8 mouse cellular contexts compared by ENCODE assay signal in genomic region chr3:93553765-93554378, GRCm38 (mm10). TPM values are rescaled to one million over a fixed set of nuclear protein-coding genes. Genes with fewer than 3 reads are reported as not detected.
DNase-seq lines count a peak whose midpoint lies in the region; ATAC-seq and TF ChIP-seq lines count a peak whose summit lies in the region.
"Had no signal": no experiment of that assay in that cellular context is flagged by ENCODE, and none has a peak within 500 bp of the region (broad histone marks: within the 10 kb centered on the region; RNA-seq: fewer than 3 reads in every experiment).

No protein-coding gene starts in this region.

- no peak for TF ChIP-seq CTCF in midbrain, postnatal 0 days (IDR thresholded peaks at IDR 0.05)
- no peak for TF ChIP-seq CTCF in heart, adult 2 months (IDR thresholded peaks at IDR 0.05)
- no peak for TF ChIP-seq CTCF in intestine, postnatal 0 days (IDR thresholded peaks at IDR 0.05; ENCODE audit: low read depth)

- peaks cover 8% of the 10 kb centered on the region for H3K4me1 ChIP-seq in midbrain, embryonic 13.5 days (replicated peaks)
- peaks cover 7% of the 10 kb centered on the region; the same call in 1 of the 2 replicates for H3K4me1 ChIP-seq in midbrain, postnatal 0 days (ENCODE audit: insufficient read depth, low read length)
- H3K4me1 ChIP-seq in heart, adult 2 months (ENCODE audit: control insufficient read depth, insufficient read depth, low read length) = peaks cover 15% of the 10 kb centered on the region
- H3K4me1 ChIP-seq in intestine, postnatal 0 days (replicated peaks; ENCODE audit: control insufficient read depth, insufficient read depth, low read length) = peaks cover 17% of the 10 kb centered on the region
- H3K4me1 ChIP-seq in stomach, embryonic 15.5 days = peaks cover 16% of the 10 kb centered on the region

- no peaks in the 10 kb centered on the region for H3K36me3 ChIP-seq in midbrain, embryonic 13.5 days
- no peaks in the 10 kb centered on the region for H3K36me3 ChIP-seq in midbrain, postnatal 0 days (ENCODE audit: insufficient read depth, low read length)
- H3K36me3 ChIP-seq in heart, adult 2 months (ENCODE audit: control insufficient read depth, insufficient read depth, low read length) = peaks cover 16% of the 10 kb centered on the region
- 0 out of 2 replicates have a peak, but pooled peaks cover under 1% of the 10 kb centered on the region for H3K36me3 ChIP-seq in intestine, postnatal 0 days (ENCODE audit: control insufficient read depth, insufficient read depth)
- no peaks in the 10 kb centered on the region for H3K36me3 ChIP-seq in stomach, embryonic 15.5 days

- WGBS in midbrain, embryonic 13.5 days = 54% methylated on average over 9 of the region's 9 CpGs
- WGBS in midbrain, postnatal 0 days = 59% methylated on average over 9 of the region's 9 CpGs
- WGBS in heart, adult 2 months = 45% methylated on average over 9 of the region's 9 CpGs
- 52% methylated on average over 9 of the region's 9 CpGs for WGBS in intestine, postnatal 0 days
- WGBS in stomach, embryonic 15.5 days = 38% methylated on average over 9 of the region's 9 CpGs

- no peaks in the 10 kb centered on the region; the same call in 1 of the 2 replicates for H3K79me2 ChIP-seq in heart, adult 2 months (replicated peaks; ENCODE audit: control insufficient read depth, insufficient read depth, low read length)

- H3K4me2 ChIP-seq in midbrain, embryonic 13.5 days (replicated peaks) = peak overlapping the region; percentile 95; the same call in 1 of the 2 replicates
- no peak overlapping the region for H3K4me2 ChIP-seq in midbrain, postnatal 0 days (ENCODE audit: low read depth, low read length, poor library complexity, severe bottlenecking)
- peak overlapping the region; percentile 87; the same call in 1 of the 2 replicates for H3K4me2 ChIP-seq in intestine, postnatal 0 days (replicated peaks; ENCODE audit: low read depth)
- peak overlapping the region; percentile 74; the same call in 1 of the 2 replicates for H3K4me2 ChIP-seq in stomach, embryonic 15.5 days

- no peak overlapping the region for H3K9ac ChIP-seq in midbrain, embryonic 13.5 days (replicated peaks)
- H3K9ac ChIP-seq in midbrain, postnatal 0 days (replicated peaks; ENCODE audit: low read length, poor library complexity, severe bottlenecking) = no peak overlapping the region
- H3K9ac ChIP-seq in heart, adult 2 months (ENCODE audit: low read depth, low read length) = no peak overlapping the region
- no peak overlapping the region; the same call in 1 of the 2 replicates for H3K9ac ChIP-seq in intestine, postnatal 0 days (ENCODE audit: low read depth, low read length)
- no peak overlapping the region for H3K9ac ChIP-seq in stomach, embryonic 15.5 days

- no peak for TF ChIP-seq EP300 in heart, adult 2 months (IDR thresholded peaks at IDR 0.05; ENCODE audit: insufficient read depth, low read depth, low read length)

- no peak for ATAC-seq in midbrain, embryonic 13.5 days
- ATAC-seq in midbrain, postnatal 0 days (ENCODE audit: low FRiP score) = no peak
- ATAC-seq in intestine, postnatal 0 days = no peak
- ATAC-seq in stomach, embryonic 15.5 days (ENCODE audit: insufficient read depth, low FRiP score, low read depth) = no peak

- DNase-seq in midbrain, postnatal 0 days (ENCODE audit: low spot score) = no peak
- DNase-seq in heart, adult 2 months = peak; percentile 42 to 51
- DNase-seq in layer of hippocampus, postnatal 10 days (ENCODE audit: low spot score in 2 of 2) = no peak
- DNase-seq in T-cell, adult 2 months (ENCODE audit: low spot score) = no peak

- H3K27ac ChIP-seq in midbrain, embryonic 13.5 days = no peak overlapping the region
- no peak overlapping the region for H3K27ac ChIP-seq in midbrain, postnatal 0 days (ENCODE audit: low read depth, low read length)
- peak overlapping the region; percentile 91 for H3K27ac ChIP-seq in heart, adult 2 months
- no peak overlapping the region for H3K27ac ChIP-seq in intestine, postnatal 0 days (ENCODE audit: low read depth, low read length)
- 0 out of 2 replicates have a peak overlapping the region, but pooled peaks have one; percentile 79 for H3K27ac ChIP-seq in stomach, embryonic 15.5 days

- intact Hi-C loops in heart, adult 2 months (cut with DNase I) = loop anchor here (2.0 kb wide), 1 partner anchor 41 kb away; no protein-coding TSS in a partner anchor

- no peak overlapping the region for H3K4me3 ChIP-seq in midbrain, embryonic 13.5 days (replicated peaks)
- H3K4me3 ChIP-seq in midbrain, postnatal 0 days (ENCODE audit: low read depth, low read length) = no peak overlapping the region
- H3K4me3 ChIP-seq in heart, adult 2 months = peak overlapping the region; percentile 43
- 0 out of 2 replicates have a peak overlapping the region, but pooled peaks have one; percentile 81 for H3K4me3 ChIP-seq in intestine, postnatal 0 days (ENCODE audit: low read depth, low read length)
- H3K4me3 ChIP-seq in stomach, embryonic 15.5 days (replicated peaks) = no peak overlapping the region; the same call in 1 of the 2 replicates

- no peak for TF ChIP-seq POLR2A in heart, adult 2 months (IDR thresholded peaks at IDR 0.05; ENCODE audit: insufficient read depth, low read depth, low read length)

- H3K9me3 ChIP-seq in midbrain, embryonic 13.5 days = no peaks in the 10 kb centered on the region
- H3K9me3 ChIP-seq in midbrain, postnatal 0 days (ENCODE audit: low read length) = no peaks in the 10 kb centered on the region
- no peaks in the 10 kb centered on the region for H3K9me3 ChIP-seq in intestine, postnatal 0 days (ENCODE audit: control insufficient read depth)
- no peaks in the 10 kb centered on the region for H3K9me3 ChIP-seq in stomach, embryonic 15.5 days
- H3K9me3 ChIP-seq: megakaryocyte, embryonic 14.5 days had no signal

- peaks cover 11% of the 10 kb centered on the region for H3K27me3 ChIP-seq in midbrain, embryonic 13.5 days
- no peaks in the 10 kb centered on the region for H3K27me3 ChIP-seq in midbrain, postnatal 0 days (ENCODE audit: insufficient read depth, low read length)
- no peaks in the 10 kb centered on the region for H3K27me3 ChIP-seq in heart, adult 2 months (ENCODE audit: control insufficient read depth, insufficient read depth, low read length)
- no peaks in the 10 kb centered on the region for H3K27me3 ChIP-seq in intestine, postnatal 0 days (replicated peaks; ENCODE audit: control insufficient read depth, insufficient read depth, low read length)
- H3K27me3 ChIP-seq in stomach, embryonic 15.5 days (replicated peaks) = no peaks in the 10 kb centered on the region
- H3K27me3 ChIP-seq: megakaryocyte, embryonic 14.5 days had no signal

RNA-seq across cellular contexts. Expression of gene S100a10, which starts 1.0 kb away (rescaled TPM):
- 90.8 and 93.2 TPM in 2 replicates for polyA plus RNA-seq in midbrain, embryonic 13.5 days (2015; fragmentation: Nextera tagmentation; extraction: Ambion mirVana)
- total RNA-seq in midbrain, postnatal 0 days (2014; rRNA removed) = 68.9 and 74.5 TPM in 2 replicates
- polyA plus RNA-seq in midbrain, postnatal 0 days (2015; fragmentation: Nextera tagmentation; extraction: Ambion mirVana) = 134 and 136 TPM in 2 replicates
- 10 to 100 TPM; 70.5 to 93.9 TPM for total RNA-seq in heart, adult 2 months (2021)
- 41.9 and 47.3 TPM in 2 replicates for polyA plus RNA-seq in heart, adult 2 months (2012; rRNA removed)
- polyA plus RNA-seq in intestine, postnatal 0 days (2015; fragmentation: Nextera tagmentation; extraction: Ambion mirVana) = 733 and 887 TPM in 2 replicates
- polyA plus RNA-seq in stomach, embryonic 15.5 days (2015; fragmentation: Nextera tagmentation; extraction: Ambion mirVana) = 444 and 470 TPM in 2 replicates
- 10 to 100 TPM; 66.3 to 71.8 TPM for total RNA-seq in layer of hippocampus, postnatal 10 days (2021)

RNA-seq across cellular contexts. Expression of gene S100a11, which starts 33.6 kb away (rescaled TPM):
- polyA plus RNA-seq in midbrain, embryonic 13.5 days (2015; fragmentation: Nextera tagmentation; extraction: Ambion mirVana) = 149 and 157 TPM in 2 replicates
- total RNA-seq in midbrain, postnatal 0 days (2014; rRNA removed) = 10.3 and 11.0 TPM in 2 replicates
- polyA plus RNA-seq in midbrain, postnatal 0 days (2015; fragmentation: Nextera tagmentation; extraction: Ambion mirVana) = 183 and 200 TPM in 2 replicates
- 10 to 100 TPM; 72.5 to 73.7 TPM for total RNA-seq in heart, adult 2 months (2021)
- 89.9 and 99.1 TPM in 2 replicates for polyA plus RNA-seq in heart, adult 2 months (2012; rRNA removed)
- 965 and 1,093 TPM in 2 replicates for polyA plus RNA-seq in intestine, postnatal 0 days (2015; fragmentation: Nextera tagmentation; extraction: Ambion mirVana)
- 1,455 and 1,609 TPM in 2 replicates for polyA plus RNA-seq in stomach, embryonic 15.5 days (2015; fragmentation: Nextera tagmentation; extraction: Ambion mirVana)
- total RNA-seq in layer of hippocampus, postnatal 10 days (2021) = 10 to 100 TPM; 16.1 to 20.2 TPM

Comparison
In these comparisons a context has a peak if more than half of its experiments do, and no peak if none do; other contexts are left out.
1. H3K27ac ChIP-seq: peak in heart, adult 2 months (single experiment) and stomach, embryonic 15.5 days (single experiment); none in midbrain, embryonic 13.5 days (single experiment), midbrain, postnatal 0 days (single experiment) and intestine, postnatal 0 days (single experiment).
2. H3K4me3 ChIP-seq: peak in heart, adult 2 months (single experiment) and intestine, postnatal 0 days (single experiment); none in midbrain, embryonic 13.5 days (single experiment), midbrain, postnatal 0 days (single experiment) and stomach, embryonic 15.5 days (single experiment).
3. DNase-seq: peak in heart, adult 2 months (2 of 2); none in midbrain, postnatal 0 days (single experiment), layer of hippocampus, postnatal 10 days (0 of 2) and T-cell, adult 2 months (single experiment).